Mouse (Mus musculus) MEL (cell line): ENCODE measurements around the gene Mlxip.
A peak's percentile ranks its signal among the peaks of the same experiment; 100 is the strongest.

ENCODE experiments used
- CHD2 ChIP-seq: IDR thresholded peaks from 2 replicates; pipeline ENCODE4 v1.6.1; 2011; ENCODE audit warnings: low read length, improper control_type of control experiment
- CTCF ChIP-seq, 3 experiments: IDR thresholded peaks in 2 of 3; conservative IDR thresholded peaks in 1 of 3; 2 replicates each; pipeline ENCODE4 v1.5.1; 2011 to 2012; ENCODE audit warnings: low read length in 3 of 3, low read depth in 2 of 3, mild to moderate bottlenecking in 2 of 3, improper control_type of control experiment in 1 of 3, inconsistent platforms in 1 of 3, mixed read lengths in 1 of 3, moderate library complexity in 1 of 3; ENCODE audit not compliant: control insufficient read depth in 1 of 3, insufficient read depth in 1 of 3, poor library complexity in 1 of 3, severe bottlenecking in 1 of 3
- GATA1 ChIP-seq: IDR thresholded peaks from 2 replicates; pipeline ENCODE4 v1.6.1; 2011; ENCODE audit warnings: low read depth, low read length, improper control_type of control experiment
- MAFK ChIP-seq: IDR thresholded peaks from 2 replicates; pipeline ENCODE4 v1.6.1; 2011; ENCODE audit warnings: low read depth, mild to moderate bottlenecking, low read length, improper control_type of control experiment, borderline replicate concordance
- POLR2A ChIP-seq, 2 experiments: IDR thresholded peaks; 2 replicates each; pipeline ENCODE4 v1.6.1; 2011 to 2012; ENCODE audit warnings: low read length in 2 of 2, mild to moderate bottlenecking in 2 of 2, control low read depth in 1 of 2, improper control_type of control experiment in 1 of 2, low read depth in 1 of 2, moderate library complexity in 1 of 2; ENCODE audit not compliant: control insufficient read depth in 1 of 2, insufficient read depth in 1 of 2, poor library complexity in 1 of 2
- SMC3 ChIP-seq: IDR thresholded peaks from 2 replicates; pipeline ENCODE4 v1.6.1; 2011; ENCODE audit warnings: low read depth, low read length, improper control_type of control experiment
- ZNF384 ChIP-seq: IDR thresholded peaks from 2 replicates; pipeline ENCODE4 v1.6.1; 2012; ENCODE audit warnings: low read depth, mild to moderate bottlenecking, inconsistent platforms, low read length, improper control_type of control experiment

DNA sequence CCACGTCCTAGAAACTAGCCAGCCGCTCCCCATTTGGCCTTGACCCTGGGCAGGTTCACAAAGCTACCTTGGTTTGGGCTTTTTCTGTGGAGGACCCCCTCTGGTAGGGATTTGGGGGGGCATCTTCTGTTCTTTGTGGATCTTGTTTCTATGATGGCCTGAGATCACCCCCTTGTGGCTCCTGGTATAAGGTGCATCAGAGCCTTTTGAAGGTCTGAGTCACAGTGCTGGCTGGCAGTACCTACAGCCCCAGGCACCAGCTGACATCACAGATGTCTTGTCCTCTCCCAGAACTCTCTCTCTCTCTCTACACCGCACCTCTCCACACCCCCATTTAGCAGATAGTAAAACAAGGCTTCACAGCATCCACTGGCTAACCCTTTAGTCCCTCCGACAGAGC lies 105.1 kb downstream of the Mlxip start:
- TF ChIP-seq SMC3 (peak; percentile 70), MAFK (no peak), GATA1 (no peak), CHD2 (no peak), CTCF (IDR thresholded peaks at IDR 0.05 in 2 of 3, conservative IDR thresholded peaks at IDR 0.05 in 1 of 3; ENCODE audit: control insufficient read depth in 1 of 3, insufficient read depth in 1 of 3, low read depth in 2 of 3, low read length in 3 of 3, poor library complexity in 1 of 3, severe bottlenecking in 1 of 3) (peak; percentile 51 to 77 (median 57)), ZNF384 (no peak), POLR2A (IDR thresholded peaks at IDR 0.05; ENCODE audit: control insufficient read depth in 1 of 2, insufficient read depth in 1 of 2, low read depth in 1 of 2, low read length in 2 of 2, poor library complexity in 1 of 2) (no peak)
